Mouse (Mus musculus): ENCODE measurements at regions not wholly inside any gene's neighbourhood (a gene's known extent, or its start where the extent isn't known, plus 50 kb on each side); places are given as distances from the start of the nearest gene placed in this dataset.
A peak's percentile ranks its signal among the peaks of the same experiment; 100 is the strongest.

DNA sequence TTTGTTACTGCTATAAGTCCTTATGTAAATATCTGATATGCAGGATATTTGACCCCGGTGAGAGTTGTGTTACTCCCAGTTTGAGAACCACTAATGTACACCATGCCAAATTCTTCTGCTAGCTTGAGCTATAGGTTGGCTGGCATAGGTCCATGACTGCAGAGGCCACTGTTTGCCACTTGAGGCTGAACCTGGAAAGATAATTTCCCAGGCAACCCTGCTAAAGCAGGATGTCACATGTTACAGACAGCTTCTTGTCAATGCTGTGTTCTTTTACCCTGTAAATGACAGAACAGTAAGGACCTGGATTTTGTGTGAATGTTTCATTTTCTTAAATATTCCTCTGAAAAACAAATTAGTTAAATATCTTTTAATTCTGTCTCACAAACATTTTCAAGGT, 56.2 kb downstream of the Ube2dnl2 start:
- DNase-seq (ENCODE audit: low read depth, low spot score), result no peak

DNA sequence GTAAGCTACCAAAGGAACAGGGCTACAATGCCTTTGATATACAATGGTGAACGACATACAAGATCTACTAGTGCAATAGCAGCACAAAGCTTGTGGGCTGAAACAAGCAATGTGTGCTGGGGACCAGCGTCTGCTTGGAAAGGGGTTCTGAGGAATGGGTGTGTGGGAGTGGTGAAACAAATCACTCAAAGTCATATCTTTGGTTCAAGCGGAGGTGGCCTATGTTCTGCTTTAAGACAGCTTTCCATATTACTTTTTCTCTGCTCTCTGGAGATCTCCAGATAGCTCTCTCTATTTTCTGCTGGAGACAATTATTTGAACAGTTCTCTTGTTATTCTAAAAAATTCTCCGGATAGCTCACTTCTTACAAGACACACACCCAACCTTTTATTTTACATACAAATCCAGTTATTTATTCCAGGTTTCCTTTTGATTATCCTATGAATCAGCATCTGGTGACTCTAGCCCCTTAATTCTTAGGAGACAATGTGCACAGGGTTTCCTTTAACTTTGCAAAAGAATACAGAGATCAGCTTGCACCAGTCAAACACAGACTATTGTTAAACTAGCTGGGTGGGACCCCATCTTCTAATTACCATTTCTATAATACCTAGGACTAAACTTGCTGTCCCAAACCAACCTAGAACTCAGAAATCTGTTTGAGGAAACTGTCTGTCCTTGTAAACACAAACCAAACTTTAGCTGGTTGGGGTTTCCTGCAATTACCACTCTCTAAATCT, 67.4 kb downstream of the Ube2dnl2 start:
- DNase-seq (ENCODE audit: low read depth, low spot score), result peak; percentile 79

DNA sequence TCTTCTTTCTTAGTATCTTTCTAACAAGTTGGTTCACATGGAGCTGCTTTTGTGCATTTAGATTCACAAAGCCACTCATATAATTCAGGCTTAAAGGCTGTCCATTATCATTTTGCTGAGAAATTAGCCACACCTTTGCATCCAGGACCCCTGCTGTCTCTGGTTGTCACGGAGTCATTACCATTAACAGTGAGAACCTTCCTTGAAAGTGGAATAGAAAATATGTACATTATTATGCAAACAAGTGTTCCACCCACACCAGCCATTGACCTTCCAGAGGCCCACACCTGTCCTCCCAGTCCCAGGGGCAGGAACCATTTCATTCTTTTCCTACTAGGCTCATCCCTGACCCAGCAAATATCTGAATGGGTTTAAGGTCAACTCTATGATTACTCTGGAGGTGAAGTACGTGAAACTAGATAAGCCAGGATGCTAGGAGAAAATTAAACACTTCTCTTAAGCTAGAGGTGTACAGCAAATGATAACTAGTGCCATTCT, 68.0 kb downstream of the Ube2dnl2 start:
- peak; percentile 83 for DNase-seq (ENCODE audit: low read depth, low spot score)
